Mouse (Mus musculus): Measurements from ENCODE around the gene Fhl3. TPM values are rescaled to one million over a fixed set of nuclear protein-coding genes. Genes with fewer than 3 reads are reported as not detected.

Gene Fhl3
- 2.0 and 2.2 TPM in 2 replicates for polyA plus RNA-seq (2012; rRNA removed)

GRCm38 (mm10) chr4:124700248-124700971 is at the start of gene Fhl3:
Gene Fhl3, plus strand, starts transcription at chr4:124700701.
- no peak for DNase-seq (ENCODE audit: extremely low spot score in 1 of 2, low spot score in 1 of 2)

DNA sequence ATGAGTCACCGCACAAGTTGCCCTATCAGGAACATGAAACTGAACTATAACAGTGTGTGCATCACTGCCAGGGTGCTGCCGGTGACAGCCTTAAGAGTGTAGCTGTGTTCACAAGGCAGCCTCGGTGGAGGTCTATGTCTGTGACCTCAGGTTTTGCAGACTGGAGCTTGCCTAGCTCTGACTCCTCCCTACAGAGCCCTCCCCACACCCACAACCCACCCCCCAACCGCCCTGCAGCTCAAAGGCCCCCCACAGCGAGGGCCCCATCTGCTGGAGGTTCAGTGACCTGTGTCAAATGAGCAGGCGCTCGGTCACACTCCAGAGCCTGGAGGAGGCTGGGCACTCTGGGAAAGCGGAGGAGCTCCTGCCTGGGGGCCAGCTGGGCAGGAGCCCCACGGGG is 47.6 kb upstream of the Fhl3 start:
- no peak for DNase-seq (ENCODE audit: extremely low spot score in 1 of 2, low spot score in 1 of 2)

- no peak for DNase-seq (ENCODE audit: extremely low spot score in 1 of 2, low spot score in 1 of 2)
These were observed 44.0 kb upstream of the Fhl3 start, which contains the start of gene Pou3f1 for GRCm38 (mm10) chr4:124656518-124656853. Gene Pou3f1, plus strand, starts transcription at chr4:124656807.

DNA sequence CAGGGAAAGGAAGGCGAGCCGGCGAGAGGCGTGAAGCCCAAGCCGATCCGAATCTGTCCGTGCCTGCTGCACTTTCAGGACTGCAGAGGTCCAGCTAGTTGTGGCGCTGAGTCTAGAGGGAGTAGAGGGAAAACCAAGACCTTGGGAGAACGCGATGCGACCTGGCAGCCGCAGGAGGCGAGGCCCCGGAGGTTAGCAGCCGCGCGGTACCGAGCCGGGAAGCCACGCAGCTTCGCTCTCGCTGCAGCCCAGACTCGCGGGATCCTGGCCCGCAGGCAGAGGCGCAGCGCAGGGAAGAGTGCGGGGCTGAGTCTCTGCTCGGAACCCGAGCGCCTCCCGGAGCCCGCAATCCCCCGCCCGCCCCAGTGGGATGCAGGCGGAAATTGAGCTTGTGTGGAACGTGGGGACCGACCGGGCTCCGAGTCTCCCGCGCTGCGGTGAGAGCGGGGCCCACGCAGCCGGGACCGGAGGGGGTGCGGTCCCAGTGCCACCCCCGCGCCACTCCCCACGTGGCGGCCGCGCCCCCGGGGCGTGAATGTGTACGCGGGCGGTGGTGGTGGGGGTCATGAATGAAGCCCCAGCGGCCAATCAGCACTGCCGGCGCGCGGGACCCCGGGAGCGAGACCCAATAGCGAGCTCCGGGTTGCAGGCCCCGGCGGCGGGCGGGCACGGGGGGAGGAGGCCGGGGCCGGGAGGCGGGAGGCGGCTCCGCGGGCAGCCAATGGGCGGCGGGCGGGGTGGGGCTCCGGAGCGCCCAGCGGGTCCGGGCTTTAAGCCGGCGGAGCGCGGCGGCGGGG is 43.4 kb upstream of the Fhl3 start:
- peak; percentile 76 to 88 for DNase-seq (ENCODE audit: extremely low spot score in 1 of 2, low spot score in 1 of 2)

DNA sequence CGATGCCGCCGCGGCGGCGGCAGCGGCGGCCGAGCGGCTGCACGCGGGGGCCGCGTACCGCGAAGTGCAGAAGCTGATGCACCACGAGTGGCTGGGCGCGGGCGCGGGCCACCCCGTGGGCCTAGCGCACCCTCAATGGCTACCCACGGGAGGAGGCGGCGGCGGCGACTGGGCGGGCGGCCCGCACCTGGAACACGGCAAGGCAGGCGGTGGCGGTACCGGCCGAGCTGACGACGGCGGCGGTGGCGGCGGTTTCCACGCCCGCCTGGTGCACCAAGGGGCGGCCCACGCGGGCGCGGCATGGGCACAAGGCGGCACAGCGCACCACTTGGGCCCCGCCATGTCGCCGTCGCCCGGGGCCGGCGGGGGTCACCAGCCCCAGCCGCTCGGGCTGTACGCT is 42.7 kb upstream of the Fhl3 start:
- DNase-seq (ENCODE audit: extremely low spot score in 1 of 2, low spot score in 1 of 2): no peak

DNA sequence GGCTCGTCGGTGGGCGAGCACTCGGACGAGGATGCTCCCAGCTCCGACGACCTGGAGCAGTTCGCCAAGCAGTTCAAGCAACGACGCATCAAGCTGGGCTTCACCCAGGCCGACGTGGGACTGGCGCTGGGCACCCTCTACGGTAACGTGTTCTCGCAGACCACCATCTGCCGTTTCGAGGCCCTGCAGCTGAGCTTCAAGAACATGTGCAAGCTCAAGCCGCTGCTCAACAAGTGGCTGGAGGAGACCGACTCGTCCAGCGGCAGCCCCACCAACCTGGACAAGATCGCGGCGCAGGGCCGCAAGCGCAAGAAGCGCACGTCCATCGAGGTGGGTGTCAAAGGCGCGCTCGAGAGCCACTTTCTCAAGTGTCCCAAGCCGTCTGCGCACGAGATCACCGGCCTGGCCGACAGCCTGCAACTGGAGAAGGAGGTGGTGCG is 42.1 kb upstream of the Fhl3 start:
- no peak for DNase-seq (ENCODE audit: extremely low spot score in 1 of 2, low spot score in 1 of 2)

DNA sequence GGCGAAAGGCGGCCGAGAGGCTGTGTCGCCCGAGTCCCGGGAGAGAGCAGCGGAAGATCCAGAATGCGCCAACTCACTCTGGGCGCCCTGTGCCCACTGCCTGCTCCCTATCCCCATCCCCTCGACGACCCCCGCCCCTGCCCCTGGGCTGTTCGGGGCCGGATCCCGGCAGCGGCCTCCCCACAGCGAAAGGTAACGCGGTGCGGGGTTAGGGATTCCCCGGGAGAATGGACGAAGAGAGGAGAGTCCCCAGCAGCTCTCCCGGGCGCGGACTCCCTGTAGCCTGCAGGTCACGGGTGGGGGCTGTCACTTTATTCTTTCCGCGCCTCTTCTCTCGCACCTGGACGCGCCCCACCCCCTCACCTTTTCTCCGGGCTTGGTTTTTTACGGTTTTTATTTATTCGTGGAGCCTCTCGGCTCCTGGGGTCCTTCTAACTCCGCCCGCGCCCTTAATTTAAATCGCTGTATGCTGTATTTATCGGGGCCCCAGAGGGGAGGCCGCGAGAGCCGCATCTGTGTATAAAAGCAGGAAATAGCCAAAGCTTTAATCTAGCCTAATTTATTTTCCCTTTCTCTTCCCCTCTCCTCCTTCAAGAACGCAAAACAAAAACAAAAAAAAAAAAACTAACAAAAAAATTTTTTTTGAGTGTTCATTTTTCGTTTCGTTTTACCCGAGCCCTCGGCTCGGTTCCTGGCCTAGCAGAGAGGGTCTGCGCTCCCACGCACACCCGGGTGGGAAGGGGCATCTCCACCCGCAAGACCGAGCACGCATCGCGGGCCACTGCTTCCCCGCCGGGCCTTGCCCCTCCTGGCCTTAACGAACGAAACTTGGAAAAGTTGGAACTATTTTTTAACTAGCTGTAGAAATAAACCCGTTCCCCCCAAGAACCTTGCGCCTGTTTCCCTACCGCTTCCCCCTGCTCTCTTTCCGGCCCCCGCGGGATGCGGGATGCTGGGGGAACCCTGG is 41.0 kb upstream of the Fhl3 start:
- DNase-seq (ENCODE audit: extremely low spot score in 1 of 2, low spot score in 1 of 2): no peak

- DNase-seq (ENCODE audit: extremely low spot score in 1 of 2, low spot score in 1 of 2): no peak
These were observed 39.9 kb upstream of the Fhl3 start for GRCm38 (mm10) chr4:124660603-124661002.

DNA sequence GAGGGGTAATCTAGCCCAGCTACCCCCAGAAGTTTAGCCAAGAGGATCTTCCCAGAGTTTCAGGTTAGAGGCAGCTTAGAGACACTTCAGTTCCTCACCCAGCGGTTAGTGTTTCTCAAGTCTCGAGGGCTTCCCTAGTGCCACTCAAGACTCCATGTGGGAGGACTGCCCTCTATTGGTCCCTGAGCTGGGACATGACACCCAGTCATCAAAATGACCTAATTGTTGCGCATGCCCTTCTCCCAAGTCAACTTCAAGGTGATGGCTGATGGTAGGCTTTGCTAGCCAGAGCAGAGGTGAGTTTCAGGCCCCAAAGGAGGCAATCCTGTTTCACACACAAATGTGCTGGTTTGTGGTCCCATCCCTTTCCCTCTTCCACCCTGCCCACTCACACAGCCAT is 37.5 kb upstream of the Fhl3 start:
- no peak for DNase-seq (ENCODE audit: extremely low spot score in 1 of 2, low spot score in 1 of 2)

DNA sequence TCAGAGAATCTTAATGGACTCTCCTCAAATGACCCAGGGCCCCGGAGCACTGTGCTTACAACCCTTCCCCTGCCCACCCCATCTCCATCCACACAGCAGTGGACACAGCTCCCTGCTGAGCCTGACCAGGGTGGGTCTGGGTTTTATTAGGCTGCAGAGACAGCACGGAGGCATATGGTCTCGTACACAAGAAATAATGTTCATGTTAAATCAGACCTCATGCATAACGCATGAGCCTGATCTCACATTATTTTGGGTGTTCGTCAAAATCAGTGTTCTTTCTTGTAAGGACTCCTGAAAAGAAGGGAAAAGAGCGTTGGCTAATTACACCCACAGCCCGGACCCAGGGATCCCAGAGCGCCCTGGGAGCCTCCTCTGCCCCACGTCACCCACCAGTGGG is 36.3 kb upstream of the Fhl3 start:
- no peak for DNase-seq (ENCODE audit: extremely low spot score in 1 of 2, low spot score in 1 of 2)

DNA sequence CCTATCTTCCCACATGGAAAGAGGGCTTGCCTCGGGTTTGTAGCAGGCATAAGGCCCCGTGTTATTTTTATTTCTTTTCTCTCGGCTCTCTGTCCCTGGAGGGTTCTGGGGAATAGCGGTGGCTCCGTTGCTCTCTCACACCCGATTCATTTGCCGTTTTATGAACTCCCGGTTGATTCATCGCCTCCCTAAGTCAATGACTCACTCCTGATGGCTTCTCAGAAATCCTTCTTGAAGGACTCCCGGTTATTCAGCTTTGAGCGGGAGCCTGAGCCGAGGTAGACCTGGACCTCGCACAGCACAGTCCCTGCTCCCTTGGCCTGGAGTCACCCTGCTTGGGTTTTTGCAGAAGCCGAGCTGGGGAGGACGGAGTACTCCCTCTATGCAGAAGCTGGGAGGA is 35.9 kb upstream of the Fhl3 start:
- DNase-seq (ENCODE audit: extremely low spot score in 1 of 2, low spot score in 1 of 2): no peak

GRCm38 (mm10) chr4:124667476-124668033 is 32.9 kb upstream of the Fhl3 start:
- DNase-seq (ENCODE audit: extremely low spot score in 1 of 2, low spot score in 1 of 2): no peak

- no peak for DNase-seq (ENCODE audit: extremely low spot score in 1 of 2, low spot score in 1 of 2)
These were observed 32.4 kb upstream of the Fhl3 start for GRCm38 (mm10) chr4:124668078-124668477.

DNA sequence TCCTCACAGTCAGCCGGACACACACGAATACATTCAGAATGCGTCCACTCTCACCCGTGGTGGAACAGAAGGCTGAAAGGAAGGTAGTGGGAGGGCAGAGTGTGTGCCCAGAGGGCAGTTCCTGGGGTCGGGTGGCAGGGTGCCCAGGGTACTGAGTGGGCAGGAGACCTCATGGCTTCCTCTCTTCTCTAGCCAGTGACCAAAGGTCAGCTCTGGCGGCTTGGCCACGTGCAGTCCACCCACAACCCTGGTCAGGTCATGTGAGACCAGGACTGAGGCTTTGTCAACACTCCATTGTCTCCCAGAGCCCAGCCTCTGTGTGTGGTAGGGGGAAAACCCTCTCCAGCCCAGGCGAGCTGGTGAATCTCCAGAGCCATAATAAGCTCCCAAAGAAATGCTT is 30.3 kb upstream of the Fhl3 start:
- no peak for DNase-seq (ENCODE audit: extremely low spot score in 1 of 2, low spot score in 1 of 2)

GRCm38 (mm10) chr4:124671583-124671982 is 28.9 kb upstream of the Fhl3 start:
- no peak for DNase-seq (ENCODE audit: extremely low spot score in 1 of 2, low spot score in 1 of 2)

DNA sequence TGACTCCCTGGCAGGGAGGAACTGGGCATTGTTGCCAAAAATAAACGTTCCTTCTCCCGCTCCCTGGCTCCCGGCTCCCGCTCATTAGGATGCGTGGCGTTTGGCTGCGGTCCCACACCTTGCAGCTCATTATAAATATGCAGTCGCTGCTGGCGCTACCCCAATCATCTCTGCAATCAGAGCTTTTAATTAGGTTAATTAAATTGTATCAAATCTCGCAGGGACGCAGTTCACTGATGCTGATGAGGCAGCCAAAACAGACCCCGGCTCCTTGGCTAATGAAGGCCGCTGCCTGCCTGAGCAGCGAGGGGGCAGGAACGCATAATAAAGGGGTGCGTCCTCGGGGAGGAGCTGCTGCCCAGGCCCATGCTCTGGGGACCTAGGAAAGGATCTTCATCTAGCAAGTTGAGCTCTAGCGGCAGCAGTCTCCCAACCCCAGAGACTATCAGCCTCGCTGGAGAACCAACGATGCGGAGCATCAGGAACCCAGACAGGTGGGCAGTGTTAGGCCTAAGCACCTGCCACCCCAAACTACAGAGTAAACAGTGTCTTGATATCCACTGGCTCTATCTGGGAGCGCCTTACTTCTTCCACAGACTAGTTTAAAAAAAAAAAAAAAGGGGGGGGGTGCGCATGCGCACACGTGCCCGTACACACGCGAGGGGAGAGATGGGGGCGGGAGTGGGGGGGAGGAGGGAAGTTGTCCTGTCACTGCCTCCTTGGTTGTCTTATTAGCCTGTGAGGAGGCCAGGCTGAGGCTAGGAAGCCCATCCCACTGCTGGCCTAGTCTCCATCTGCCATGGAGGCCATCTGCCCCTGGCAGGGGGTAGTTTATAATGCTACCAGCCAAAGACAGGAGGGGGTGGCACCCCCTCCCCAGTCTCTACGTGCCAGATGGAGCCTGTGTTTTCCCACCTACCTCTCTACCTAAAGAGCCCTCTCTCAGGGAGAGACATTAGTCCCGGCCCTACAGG is 27.9 kb upstream of the Fhl3 start:
- DNase-seq (ENCODE audit: extremely low spot score in 1 of 2, low spot score in 1 of 2): peak in 1 of 2 experiments; percentile 60

DNA sequence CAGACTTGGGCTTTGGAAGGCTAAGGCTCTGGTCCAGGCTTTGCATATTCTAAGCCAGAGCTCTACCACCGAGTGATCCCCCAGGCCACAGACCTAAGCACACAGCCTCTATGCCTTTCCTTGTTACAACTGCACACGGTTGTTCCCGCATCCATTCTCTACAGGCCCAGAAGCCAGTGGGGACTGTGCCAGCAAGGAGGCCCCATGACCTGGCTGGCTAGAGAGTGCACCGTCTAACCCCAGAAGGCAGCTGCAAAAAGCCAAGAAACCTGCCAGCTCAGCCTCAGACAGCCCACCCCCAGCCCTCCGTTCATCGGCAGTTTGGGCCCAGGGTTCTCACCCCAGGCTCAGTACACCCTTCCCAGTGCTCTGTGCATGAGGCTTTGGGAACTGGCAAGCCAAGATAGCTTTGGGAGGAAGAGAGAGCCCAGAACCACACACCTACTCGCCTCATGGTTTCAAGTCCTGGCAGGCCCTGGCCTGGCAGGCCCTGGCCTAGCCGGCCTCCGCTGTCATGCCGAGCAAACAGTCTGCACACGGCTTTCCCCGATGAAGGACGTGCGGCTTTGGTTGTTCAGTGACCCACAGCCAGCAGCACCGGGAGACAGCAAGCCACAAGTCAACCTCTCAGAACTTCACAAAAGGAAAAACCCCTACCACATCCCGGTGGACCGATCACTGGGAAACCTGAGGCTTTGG is 26.0 kb upstream of the Fhl3 start:
- DNase-seq (ENCODE audit: extremely low spot score in 1 of 2, low spot score in 1 of 2): no peak

- DNase-seq (ENCODE audit: extremely low spot score in 1 of 2, low spot score in 1 of 2): peak in 1 of 2 experiments; percentile 85
These were observed 25.5 kb upstream of the Fhl3 start for GRCm38 (mm10) chr4:124675037-124675436.

- DNase-seq (ENCODE audit: extremely low spot score in 1 of 2, low spot score in 1 of 2): no peak
These were observed 24.5 kb upstream of the Fhl3 start for GRCm38 (mm10) chr4:124675958-124676357.
